Mouse (Mus musculus) MEL (cell line): Measurements from ENCODE around the gene Thg1l.

Experiments
- CHD1 ChIP-seq: IDR thresholded peaks from 2 replicates; pipeline ENCODE4 v1.6.1; 2012; ENCODE audit warnings: low read depth, mild to moderate bottlenecking, inconsistent platforms, low read length, improper control_type of control experiment
- CTCF ChIP-seq, 3 experiments: IDR thresholded peaks in 2 of 3; conservative IDR thresholded peaks in 1 of 3; 2 replicates each; pipeline ENCODE4 v1.5.1; 2011 to 2012; ENCODE audit warnings: low read length in 3 of 3, low read depth in 2 of 3, mild to moderate bottlenecking in 2 of 3, improper control_type of control experiment in 1 of 3, inconsistent platforms in 1 of 3, mixed read lengths in 1 of 3, moderate library complexity in 1 of 3; ENCODE audit not compliant: control insufficient read depth in 1 of 3, insufficient read depth in 1 of 3, poor library complexity in 1 of 3, severe bottlenecking in 1 of 3
- EP300 ChIP-seq, 2 experiments: IDR thresholded peaks; 2 replicates each; pipeline ENCODE4 v1.6.1; 2011; ENCODE audit warnings: improper control_type of control experiment in 2 of 2, low read length in 2 of 2, low read depth in 1 of 2, mild to moderate bottlenecking in 1 of 2
- GATA1 ChIP-seq: IDR thresholded peaks from 2 replicates; pipeline ENCODE4 v1.6.1; 2011; ENCODE audit warnings: low read depth, low read length, improper control_type of control experiment
- HCFC1 ChIP-seq: IDR thresholded peaks from 2 replicates; pipeline ENCODE4 v1.6.1; 2012; ENCODE audit warnings: low read depth, mild to moderate bottlenecking, inconsistent platforms, low read length, improper control_type of control experiment, moderate library complexity
- MAX ChIP-seq: IDR thresholded peaks from 2 replicates; pipeline ENCODE4 v1.6.1; 2011; ENCODE audit warnings: low read length, improper control_type of control experiment
- POLR2A ChIP-seq, 2 experiments: IDR thresholded peaks; 2 replicates each; pipeline ENCODE4 v1.6.1; 2011 to 2012; ENCODE audit warnings: low read length in 2 of 2, mild to moderate bottlenecking in 2 of 2, control low read depth in 1 of 2, improper control_type of control experiment in 1 of 2, low read depth in 1 of 2, moderate library complexity in 1 of 2; ENCODE audit not compliant: control insufficient read depth in 1 of 2, insufficient read depth in 1 of 2, poor library complexity in 1 of 2
- ZNF384 ChIP-seq: IDR thresholded peaks from 2 replicates; pipeline ENCODE4 v1.6.1; 2012; ENCODE audit warnings: low read depth, mild to moderate bottlenecking, inconsistent platforms, low read length, improper control_type of control experiment

DNA sequence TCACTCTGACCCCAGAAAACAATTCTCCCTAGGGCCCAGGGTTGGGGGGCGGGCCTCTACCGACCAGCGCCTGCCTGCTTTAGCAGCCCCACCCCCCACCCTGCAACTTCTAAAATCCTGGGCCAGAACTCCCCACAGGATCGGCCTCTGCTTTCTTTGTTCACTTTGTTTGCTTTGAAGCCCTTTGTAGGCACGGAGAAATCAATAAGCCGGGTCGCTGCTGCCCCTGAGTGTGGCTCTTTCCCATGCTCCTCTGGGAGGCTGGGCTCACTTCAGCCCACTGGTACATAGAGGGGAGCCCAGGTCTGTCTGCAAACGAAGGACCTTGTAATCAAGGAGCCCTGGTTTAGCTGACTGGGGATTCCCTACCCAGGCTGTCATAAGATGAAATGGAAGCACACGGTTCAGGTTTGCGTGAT lies 33.8 kb downstream of the Thg1l start:
- TF ChIP-seq EP300 (IDR thresholded peaks at IDR 0.05; ENCODE audit: low read depth in 1 of 2, low read length in 2 of 2): no peak
- no peak for TF ChIP-seq CTCF (IDR thresholded peaks at IDR 0.05 in 2 of 3, conservative IDR thresholded peaks at IDR 0.05 in 1 of 3; ENCODE audit: control insufficient read depth in 1 of 3, insufficient read depth in 1 of 3, low read depth in 2 of 3, low read length in 3 of 3, poor library complexity in 1 of 3, severe bottlenecking in 1 of 3)
- no peak for TF ChIP-seq GATA1
- no peak for TF ChIP-seq MAX
- no peak for TF ChIP-seq POLR2A (IDR thresholded peaks at IDR 0.05; ENCODE audit: control insufficient read depth in 1 of 2, insufficient read depth in 1 of 2, low read depth in 1 of 2, low read length in 2 of 2, poor library complexity in 1 of 2)
- no peak for TF ChIP-seq CHD1
- TF ChIP-seq HCFC1: no peak
- no peak for TF ChIP-seq ZNF384
